Mouse (Mus musculus): ENCODE measurements around the gene Hspa12a.

- TF ChIP-seq CTCF (conservative IDR thresholded peaks at IDR 0.05; ENCODE audit: insufficient read depth, insufficient read length, low read depth, low read length) (no peak), POLR2A (IDR thresholded peaks at IDR 0.05; ENCODE audit: low read depth, low read length) (no peak)
Measured at GRCm38 (mm10) chr19:58832988-58833387, 110.5 kb downstream of the Hspa12a start.

All from kidney, adult 2 months (tissue).